Mouse (Mus musculus): Measurements from ENCODE around the gene Dzip3.

Gene Dzip3

DNA sequence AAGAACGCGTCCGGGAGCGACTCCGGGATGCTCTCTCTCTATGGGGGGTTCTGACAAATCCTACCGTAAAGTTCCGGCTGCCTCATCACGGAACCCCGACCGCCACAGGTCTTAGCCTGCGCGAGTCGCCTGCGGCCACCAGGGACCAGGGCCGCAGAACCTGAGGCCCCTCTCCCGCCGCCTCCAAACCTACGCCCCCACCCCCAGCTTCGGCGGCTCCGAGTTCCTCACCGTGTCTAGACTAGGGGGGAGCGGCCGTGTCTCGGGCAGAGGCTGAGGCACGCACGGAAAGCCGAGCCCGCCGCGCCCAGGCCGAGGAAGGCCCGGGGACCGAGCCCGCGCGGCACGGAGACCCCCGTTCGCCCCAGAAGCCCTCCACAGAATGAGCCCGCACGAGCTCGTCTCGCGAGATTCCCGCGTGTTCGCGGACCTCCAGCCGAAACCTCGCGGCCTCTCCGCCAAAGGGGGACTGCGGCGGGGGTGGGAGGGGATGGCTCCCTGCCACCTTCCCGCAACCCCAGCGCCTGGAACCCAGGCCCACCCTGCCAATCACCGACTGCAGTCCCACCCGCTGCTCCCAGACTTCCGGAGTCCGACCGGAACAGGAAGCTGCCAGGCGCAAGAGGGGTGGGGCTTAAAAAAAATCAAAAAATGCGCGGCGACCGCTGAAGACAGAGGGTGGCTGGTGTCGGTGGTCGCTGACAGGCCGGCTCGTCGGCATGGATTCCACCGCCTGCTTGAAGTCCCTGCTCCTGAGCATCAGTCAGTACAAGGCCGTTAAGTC lies at the start of gene Dzip3, which contains the start of gene Cip2a:
TSS of gene Dzip3 (minus strand) at position 607 of the 784 bp plus-strand sequence.
TSS of gene Cip2a (plus strand) at position 627 of the 784 bp plus-strand sequence.
- peak; percentile 99 for DNase-seq

DNA sequence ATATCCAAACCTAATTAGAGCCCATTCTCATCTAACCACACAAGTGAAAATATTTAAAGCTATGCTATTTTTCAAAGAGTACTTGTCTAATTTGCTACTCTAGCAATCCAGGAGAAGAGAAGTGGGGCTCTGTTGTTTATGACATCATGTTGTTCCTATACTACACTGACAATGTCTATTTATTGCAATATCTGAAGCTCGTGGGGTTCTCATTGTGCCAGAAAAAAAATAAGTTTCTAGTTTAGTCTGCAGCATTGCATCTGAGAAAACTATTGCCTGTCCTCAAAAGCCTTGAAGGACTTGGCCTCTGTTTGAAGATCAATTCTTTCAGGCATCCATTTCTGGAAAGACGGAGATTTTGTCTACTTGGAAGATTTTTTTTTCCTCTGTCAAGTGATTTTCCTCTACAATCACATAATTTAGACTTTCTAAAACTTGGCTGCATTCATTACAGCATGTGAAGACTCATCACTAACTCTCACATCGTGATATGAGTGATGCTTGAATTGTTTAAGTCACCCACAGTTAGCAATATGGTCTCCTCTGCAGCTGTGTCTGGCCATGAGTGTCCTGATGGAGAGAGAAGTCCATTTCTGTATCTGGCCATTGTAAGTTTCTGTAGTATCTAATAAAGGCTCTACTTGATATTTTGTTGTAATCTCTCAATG lies 46.7 kb upstream of the Dzip3 start:
- DNase-seq: no peak

DNA sequence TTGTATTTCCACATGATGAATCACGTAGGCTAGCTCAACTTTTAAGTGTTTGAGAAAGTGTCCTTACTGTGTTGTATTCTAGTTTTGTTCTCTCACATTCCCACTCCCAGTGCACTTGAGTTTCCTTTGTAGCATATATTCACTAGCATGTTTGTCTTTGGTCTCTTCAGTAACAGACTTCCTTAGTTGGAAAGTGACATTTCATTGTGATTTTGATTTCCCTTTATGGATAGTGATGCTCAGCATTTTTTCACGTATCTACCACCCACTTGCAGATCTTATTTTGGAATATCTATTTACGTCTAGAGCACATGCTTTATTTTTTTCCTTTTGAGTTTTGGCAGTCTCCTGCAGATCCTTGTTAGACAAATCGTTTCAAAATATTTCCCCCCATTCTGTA lies 43.8 kb upstream of the Dzip3 start:
- DNase-seq: no peak

DNA sequence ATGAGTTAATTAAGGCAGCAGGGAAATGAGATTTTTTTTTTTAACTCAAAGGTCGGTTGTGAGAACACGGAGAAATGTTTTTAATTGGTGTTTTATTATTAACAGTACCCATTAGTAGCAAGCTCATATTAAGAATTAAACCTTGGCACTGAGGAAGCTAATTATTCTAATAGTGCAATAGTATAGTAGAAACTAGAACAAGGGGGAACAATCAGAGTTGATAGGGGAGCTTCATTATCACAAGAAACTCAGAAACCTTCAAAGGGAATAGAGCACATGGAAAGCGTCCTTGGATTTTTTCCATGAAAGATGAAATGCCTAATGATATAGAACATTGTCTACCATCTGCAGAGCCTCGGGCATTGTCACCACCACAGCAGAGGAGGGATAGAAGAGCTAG lies 41.9 kb upstream of the Dzip3 start:
- DNase-seq: no peak

DNA sequence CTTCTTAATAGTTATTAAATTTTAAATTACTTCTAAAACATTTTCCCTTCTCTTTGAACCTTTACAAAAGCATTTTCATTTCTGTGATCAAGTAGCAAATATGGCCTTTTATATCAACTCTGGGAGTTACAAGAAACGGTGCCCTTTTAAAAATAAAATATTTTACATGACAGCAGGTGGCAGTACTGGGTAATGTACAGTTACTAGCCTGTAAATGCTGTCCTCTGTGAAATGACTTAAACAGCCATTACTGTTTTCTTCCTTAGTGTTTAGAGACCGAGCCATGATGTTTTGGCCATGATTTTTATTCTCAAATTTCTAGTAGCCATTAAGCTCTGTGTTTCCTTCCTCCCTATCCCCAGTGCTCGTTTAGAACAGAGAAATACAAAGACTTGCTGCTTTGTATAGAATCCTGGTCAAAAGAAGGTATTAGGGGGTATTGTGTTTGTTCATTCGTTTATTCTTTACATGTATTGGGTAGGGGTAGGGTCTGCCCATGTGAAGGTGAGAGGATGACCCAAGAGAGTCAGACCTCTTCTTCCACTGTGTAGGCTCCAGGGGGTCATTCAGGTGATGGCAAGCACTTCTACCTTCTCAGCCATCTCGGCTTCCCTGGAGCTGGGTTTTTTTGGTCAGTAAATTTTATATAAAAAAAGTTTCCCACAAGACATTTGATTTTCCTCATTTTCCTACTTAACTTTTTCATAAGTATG lies 22.8 kb upstream of the Dzip3 start:
- DNase-seq: no peak

DNA sequence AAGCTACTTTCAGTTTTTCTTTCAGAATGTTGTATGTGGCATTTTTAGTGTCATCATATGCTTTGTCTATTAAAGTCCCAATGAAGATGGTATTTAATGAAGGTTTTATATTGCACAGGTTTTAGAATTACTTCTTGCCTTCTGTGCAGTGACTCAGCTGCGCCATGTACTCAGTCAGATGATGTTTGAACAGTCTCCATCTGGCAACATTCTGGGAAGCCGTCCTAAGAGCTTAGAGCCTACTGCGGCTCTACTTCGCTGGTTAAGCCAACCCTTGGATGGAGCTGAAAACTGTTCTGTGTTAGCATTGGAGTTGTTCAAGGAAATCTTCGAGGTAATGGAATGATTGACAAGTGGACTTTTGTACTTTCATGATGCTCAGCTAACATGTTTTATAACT lies 10.2 kb upstream of the Dzip3 start:
- no peak for DNase-seq

DNA sequence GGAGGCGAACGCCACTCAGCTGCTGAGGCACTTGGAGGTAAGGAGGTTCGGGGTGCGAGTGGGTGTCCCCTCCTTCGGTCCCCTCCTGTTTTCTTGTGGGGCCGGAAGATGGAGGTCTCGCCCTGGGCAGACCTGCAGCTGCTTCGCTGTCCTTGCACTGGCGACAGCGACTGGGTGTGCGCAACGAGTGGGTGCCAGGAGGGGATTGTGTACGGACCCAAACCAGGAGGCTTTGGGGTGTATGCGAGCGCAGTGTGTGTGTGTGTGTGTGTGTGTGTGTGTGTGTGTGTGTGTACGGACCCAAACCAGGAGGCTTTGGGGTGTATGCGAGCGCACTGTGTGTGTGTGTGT lies 353 bp upstream of the Dzip3 start:
- no peak for DNase-seq

DNA sequence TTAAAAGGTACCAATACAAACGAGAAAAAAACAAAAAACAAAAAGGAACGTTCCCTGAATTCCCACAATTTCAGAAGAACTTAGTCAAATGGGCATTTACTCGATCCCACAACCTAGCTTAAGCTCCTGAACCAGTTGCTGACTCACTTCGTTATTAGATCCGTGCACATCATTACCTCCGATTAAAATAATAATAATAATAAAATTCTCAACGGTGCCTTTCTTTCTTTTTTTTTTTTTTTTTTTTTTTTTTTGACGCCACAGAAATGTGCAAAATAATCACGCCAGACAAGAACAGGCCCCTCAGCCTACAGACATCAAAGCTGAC lies 770 bp downstream of the Dzip3 start:
- DNase-seq: no peak

DNA sequence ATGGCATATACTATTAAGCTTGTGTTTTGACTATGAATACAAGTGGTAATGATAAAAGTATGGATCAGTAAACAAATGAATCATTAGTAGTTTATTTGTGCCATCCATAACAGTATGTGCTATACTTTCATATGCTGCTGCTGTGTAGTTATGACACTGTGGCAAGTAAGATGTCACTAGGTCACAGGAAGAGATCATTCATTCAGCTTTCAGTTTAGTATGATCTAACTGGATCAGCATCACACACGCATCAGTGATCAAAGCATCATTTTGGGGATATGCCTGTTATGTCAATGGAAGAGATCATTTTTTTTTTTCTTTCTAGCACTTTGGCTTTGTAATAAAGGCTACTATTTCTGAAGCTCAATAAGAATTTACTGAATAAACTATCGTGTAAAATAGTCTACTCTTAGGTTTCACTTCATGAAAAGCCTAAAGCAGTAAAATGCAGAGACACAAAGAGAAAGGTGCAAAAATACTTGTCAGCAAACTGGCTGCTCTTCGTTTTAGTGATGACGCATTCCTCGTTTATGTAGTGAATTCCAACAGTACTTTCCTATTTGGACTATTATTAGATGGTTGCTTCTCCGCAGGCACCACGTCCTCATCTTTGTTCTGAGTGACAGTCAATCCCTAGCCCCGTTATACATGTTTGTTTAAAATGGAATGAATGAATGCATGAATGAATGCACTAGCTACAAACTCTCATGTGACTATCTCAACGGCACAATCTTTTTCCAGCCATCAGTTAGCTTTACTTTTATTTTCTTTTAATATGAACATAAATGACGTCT lies 1.3 kb downstream of the Dzip3 start:
- no peak for DNase-seq

DNA sequence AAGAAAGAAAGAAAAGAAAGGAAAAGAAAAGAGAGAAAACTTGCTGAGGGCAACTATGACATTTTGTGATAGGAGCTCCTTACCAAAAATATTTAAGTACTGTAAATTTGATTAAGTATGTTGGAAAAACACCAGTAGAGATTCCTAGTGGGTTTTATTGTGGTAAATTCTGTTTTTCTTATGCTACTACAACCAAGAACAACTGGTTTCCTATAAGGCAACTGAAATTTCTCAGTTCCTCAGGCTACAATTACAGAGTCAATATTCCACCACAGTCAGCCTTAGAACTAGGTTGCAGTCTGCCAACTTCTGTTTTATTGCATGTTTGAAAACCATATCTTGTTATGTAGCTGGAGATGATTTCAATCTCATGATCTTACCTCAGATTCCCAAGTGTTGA lies 4.3 kb downstream of the Dzip3 start:
- DNase-seq: no peak

DNA sequence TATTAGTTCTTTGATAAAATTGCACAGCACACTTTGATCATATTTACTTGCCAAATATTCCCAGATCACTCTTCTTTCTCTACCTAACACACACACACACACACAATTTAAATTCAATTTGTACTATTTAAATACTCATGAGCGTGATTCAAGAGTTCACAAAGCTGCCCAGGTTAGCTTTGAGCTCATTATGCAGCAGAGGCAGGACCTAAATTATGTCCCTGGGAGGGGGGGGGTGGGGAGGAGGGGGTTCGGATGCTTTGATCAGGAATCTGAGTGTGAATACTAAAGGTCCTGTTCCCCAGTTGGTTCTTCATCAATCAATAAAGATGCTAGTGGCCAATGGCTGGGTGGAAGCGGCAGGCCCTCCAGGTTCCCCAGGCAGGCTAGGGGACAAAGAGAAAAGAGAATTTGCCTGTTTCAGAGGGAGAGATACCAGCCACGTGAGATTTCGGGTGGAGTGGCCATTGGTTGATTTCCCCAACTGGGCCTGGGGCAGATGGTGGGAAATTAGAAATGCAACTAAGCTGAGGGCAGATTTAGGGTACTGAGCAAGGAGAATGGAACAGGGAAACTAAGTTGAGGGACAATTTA lies 8.8 kb downstream of the Dzip3 start:
- peak; percentile 83 for DNase-seq

DNA sequence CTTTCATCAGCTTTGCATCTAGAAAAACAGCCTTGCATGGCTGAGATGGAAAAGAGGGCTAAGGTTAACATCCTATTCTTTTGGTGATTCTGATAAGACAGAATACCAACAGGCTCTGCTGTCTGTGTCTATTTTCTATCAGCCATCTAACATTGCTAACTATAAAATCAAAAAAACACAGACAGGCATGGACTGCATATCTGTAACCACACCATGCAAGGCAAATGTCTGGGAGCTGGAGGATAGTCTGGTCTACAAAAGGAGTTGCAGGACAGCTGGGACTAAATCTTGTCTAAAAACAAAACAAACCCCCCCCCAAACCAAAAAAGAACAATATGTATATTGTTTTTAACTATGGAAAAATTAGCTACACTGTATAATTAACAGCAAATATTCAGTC lies 14.0 kb downstream of the Dzip3 start:
- DNase-seq: no peak

DNA sequence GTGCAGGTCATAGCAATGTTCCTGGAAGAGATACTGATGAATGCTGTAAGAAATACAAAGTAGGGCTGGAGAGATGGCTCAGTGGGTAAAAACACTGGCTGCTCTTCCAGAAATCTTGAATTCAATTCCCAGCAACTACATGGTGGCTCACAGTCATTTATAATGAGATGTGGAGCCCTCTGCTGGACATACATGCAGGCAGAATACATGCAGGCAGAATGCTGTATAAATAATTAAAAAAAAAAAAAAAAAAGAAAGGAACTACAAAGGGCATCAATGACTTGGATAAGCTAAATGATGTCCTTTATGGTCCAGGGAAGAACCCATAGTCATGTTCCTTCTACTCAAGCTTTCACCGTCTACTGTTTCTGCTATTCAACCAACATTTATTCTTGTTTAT lies 20.4 kb downstream of the Dzip3 start:
- no peak for DNase-seq

DNA sequence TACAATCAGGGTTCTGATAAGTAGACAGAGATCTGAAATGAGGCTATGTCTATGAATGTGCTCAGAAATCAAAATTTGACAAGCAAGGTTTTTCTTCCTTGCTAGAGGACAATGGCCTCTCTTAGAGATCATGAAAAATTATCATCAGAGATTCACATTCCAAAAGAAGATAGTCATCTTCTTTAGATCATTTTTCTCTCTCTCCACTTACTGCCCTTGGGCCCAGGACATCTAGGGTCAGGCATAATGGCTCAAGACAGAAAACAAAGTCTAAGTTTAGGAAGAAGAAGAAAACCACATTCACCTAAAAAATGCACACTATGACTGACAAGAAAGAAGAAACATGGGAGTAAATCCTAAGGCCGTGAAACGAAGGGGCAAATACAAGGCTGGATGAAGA lies 21.0 kb downstream of the Dzip3 start:
- DNase-seq: no peak

DNA sequence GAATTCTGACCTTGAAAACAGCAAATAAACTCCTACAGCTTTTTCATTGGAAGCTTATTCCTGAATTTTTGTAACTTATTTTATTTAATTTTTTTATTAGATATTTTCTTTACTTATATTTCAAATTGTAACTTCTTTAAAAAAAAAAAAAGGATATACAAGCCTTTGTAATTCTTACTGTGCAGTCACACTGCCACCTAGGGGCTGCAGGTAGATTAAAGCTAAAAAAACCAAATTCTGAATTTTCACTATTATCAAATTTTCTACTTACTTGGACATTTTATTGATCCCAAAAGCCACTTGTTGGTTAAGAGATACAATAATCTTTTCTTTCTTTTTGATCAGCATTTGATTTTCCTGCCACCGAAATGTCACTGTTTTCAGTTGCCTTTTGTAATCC lies 52.2 kb downstream of the Dzip3 start:
- no peak for DNase-seq

DNA sequence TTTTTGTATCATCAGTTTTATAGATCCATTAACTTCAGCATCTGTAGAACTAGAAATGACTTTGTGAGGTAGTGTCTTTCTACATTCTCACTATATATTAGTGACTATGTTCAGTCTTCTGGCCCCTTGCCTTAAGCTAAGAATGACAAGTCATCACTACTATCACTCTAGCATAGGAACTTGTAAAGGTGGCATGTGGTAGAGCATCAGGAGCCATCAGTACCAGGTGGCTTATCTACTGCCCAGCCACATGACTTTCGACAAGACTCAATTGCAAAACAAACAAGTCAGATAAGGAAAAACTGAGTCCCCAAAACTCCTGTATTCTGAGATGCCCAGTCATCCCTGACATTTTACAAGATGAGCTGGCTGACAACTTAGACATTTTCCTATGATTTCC lies 70.2 kb downstream of the Dzip3 start:
- DNase-seq: no peak

DNA sequence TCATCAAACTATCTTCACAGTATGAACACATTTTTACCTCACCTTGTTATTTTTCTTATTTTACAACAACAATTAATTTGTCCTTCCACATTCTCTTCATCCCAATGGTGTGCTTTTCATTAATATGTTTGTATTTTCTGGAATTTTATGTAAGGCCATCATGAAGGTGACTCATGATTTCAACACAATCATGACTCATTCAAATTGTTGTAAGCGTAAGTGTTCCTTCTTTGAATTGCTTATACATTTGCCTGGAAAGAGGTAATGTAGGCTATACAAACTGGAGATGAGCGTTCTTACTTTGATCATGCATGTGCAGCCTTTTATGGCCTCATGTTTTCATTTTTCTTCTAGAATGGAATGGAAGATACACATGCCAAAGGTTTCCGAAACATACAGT lies 80.8 kb downstream of the Dzip3 start:
- DNase-seq: no peak

DNA sequence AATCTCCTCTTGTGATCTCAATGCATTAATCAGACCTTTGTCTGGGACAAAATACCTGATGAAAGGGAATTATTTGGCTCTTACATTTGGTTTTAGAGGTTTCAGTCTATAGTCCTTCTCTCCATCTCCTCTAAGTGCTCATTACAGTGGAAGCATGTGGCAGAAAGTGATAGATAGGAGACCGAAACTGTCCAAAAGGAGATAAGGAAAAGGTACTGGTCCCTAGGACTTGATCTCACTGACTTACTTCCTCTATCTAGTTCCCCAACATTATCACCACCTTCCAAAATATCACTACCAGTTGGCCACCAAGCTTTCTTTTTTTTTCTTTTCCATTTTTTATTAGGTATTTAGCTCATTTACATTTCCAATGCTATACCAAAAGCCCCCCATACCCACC lies 82.8 kb downstream of the Dzip3 start:
- no peak for DNase-seq

DNA sequence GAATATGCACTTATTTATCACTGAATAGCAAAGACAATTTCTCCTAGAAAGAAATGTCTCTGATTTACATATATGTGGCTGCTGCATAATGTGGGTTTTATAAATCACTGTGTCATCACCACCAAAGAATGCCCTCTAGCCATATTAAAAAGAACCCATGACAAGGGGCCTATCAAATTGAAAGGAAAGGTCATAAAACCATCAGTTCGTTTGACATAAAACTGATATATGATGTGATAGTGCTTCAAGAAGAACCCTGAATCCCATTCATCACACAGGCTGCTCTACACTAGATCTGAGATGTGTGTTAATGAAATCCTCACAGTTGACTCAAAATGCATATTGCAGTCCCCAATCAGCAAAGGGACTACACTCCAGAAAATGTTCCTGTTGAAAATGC lies 94.1 kb downstream of the Dzip3 start:
- DNase-seq: no peak

DNA sequence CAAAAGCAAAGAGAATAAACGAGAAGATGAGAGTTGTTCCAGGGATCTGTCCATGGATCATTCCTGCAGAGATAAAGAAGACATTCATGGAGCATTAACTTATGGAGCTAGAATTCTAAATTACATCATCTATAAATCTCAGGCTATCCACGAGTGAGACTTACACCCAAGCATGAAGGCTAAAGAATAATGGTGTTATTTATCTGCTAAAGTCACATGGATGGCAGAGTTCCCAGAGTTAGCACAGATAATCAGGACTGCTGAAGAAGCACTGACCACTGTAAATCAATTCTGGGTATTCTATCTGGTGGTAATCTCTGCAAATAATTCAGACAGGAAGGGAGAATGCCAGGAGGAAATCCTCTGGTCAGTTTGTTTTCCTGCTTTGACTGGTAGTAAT lies 103.2 kb downstream of the Dzip3 start:
- DNase-seq: no peak
